Mouse (Mus musculus) thymus, adult 2 months (tissue): ENCODE measurements around the gene Ube2cbp.

ENCODE experiments used
- CTCF ChIP-seq: fragments of 200-500 bp; IDR thresholded peaks from 2 replicates; pipeline ENCODE4 v1.5.1; 2012; ENCODE audit warnings: mild to moderate bottlenecking, control low read depth, low read length, moderate library complexity, borderline replicate concordance; ENCODE audit not compliant: control insufficient read depth, poor library complexity, insufficient read depth; ENCODE audit errors: extremely low read depth
- POLR2A ChIP-seq: fragments of 200-500 bp; IDR thresholded peaks from 2 replicates; pipeline ENCODE4 v1.6.1; 2012; ENCODE audit warnings: mild to moderate bottlenecking, low read length, control low read depth, moderate library complexity; ENCODE audit not compliant: control insufficient read depth, poor library complexity, insufficient read depth; ENCODE audit errors: extremely low read depth

DNA sequence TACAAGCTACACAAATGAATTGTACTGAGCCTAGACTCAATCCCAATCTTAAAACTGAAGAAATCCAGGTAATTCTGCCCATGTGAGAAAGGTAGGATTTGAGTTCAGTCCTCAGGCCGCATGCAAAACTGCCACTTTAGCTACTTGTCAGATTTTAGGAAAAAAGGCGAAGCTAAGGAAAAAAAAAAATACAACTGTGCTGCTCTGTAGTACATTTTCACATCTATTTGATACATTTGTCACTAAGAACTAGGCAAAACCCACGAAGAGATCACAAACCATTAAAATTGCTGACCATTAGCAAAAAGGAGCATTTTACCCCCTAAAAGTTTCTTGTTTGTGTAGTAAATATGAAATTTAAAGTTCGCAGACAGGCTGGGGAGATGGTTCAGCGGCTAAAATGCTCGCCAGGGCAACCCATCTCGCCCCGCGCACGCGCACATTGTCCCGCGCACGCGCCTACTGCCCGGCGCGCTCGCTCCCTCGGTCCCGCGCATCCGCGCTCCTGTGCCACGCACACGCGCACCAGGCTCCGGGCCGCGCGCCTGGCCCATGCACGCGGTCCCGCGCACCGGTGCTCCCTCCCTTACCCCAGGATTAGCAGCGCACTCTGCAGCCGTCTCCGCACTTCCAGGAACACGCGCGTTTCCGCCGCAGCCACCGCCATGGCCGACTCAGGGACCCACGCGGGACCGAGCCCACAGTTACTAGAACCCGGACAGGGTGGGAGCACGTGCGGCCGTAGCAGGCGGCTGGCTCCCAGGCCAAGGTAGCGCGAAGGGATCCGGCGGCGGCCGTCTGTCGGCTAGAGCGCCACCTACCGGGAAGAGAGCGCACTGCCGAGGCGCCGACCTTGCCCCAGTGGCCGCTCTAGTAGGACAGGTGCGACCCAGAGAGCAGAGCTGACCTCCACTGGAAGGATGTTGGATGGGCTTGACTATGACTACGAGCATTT, at the start of gene Ube2cbp:
- TF ChIP-seq CTCF = peak; percentile 99
- TF ChIP-seq POLR2A = peak; percentile 40; the same call in 1 of the 2 replicates
